Mouse (Mus musculus): ENCODE data around the gene Cfap126. TPM values are rescaled to one million over a fixed set of nuclear protein-coding genes. Genes with fewer than 3 reads are reported as not detected.
A peak's percentile ranks its signal among the peaks of the same experiment; 100 is the strongest.

The Cfap126 gene
- polyA plus RNA-seq, 1 experiment from 2014 or later, result 12.3 TPM

GRCm38 (mm10) chr1:171151966-171152365 lies 38.2 kb downstream of the Cfap126 start:
- Histone ChIP-seq H3K27me3 (replicated peaks; ENCODE audit: control insufficient read depth, insufficient read depth, low read length) (no peaks in the 10 kb centered on the region), H3K27ac (replicated peaks; ENCODE audit: low read depth, low read length) (no peak overlapping the region; the same call in 1 of the 2 replicates), H3K4me3 (ENCODE audit: low read depth, low read length) (no peak overlapping the region), H3K4me1 (ENCODE audit: control insufficient read depth, insufficient read depth, low read length) (peaks cover 19% of the 10 kb centered on the region), H3K4me2 (ENCODE audit: low read depth, low read length) (no peak overlapping the region), H3K9ac (ENCODE audit: low read depth, low read length) (no peak overlapping the region), H3K9me3 (ENCODE audit: control insufficient read depth, low read length) (no peaks in the 10 kb centered on the region), H3K36me3 (ENCODE audit: control insufficient read depth, insufficient read depth, low read length) (no peaks in the 10 kb centered on the region)
- DNase-seq (ENCODE audit: low spot score), result no peak
- ATAC-seq (ENCODE audit: low read depth), result no peak
- 70% methylated on average over 4 of the region's 4 CpGs for WGBS

GRCm38 (mm10) chr1:171156644-171157043 lies 42.9 kb downstream of the Cfap126 start:
- no peaks in the 10 kb centered on the region for H3K36me3 ChIP-seq (ENCODE audit: control insufficient read depth, insufficient read depth, low read length)
- no peak overlapping the region for H3K9ac ChIP-seq (ENCODE audit: low read depth, low read length)
- H3K4me2 ChIP-seq (ENCODE audit: low read depth, low read length), result 0 out of 2 replicates have a peak overlapping the region, but pooled peaks have one; percentile 7
- no peak for ATAC-seq (ENCODE audit: low read depth)
- no peak overlapping the region for H3K4me3 ChIP-seq (ENCODE audit: low read depth, low read length)
- no peaks in the 10 kb centered on the region for H3K9me3 ChIP-seq (ENCODE audit: control insufficient read depth, low read length)
- H3K27ac ChIP-seq (replicated peaks; ENCODE audit: low read depth, low read length), result no peak overlapping the region
- H3K4me1 ChIP-seq (ENCODE audit: control insufficient read depth, insufficient read depth, low read length), result peaks cover 12% of the 10 kb centered on the region; the same call in 1 of the 2 replicates
- peaks cover 18% of the 10 kb centered on the region for H3K27me3 ChIP-seq (replicated peaks; ENCODE audit: control insufficient read depth, insufficient read depth, low read length)
- no peak for DNase-seq (ENCODE audit: low spot score)
- 58% methylated on average over 3 of the region's 3 CpGs for WGBS

GRCm38 (mm10) chr1:171157965-171158364 lies 44.2 kb downstream of the Cfap126 start:
- H3K4me1 ChIP-seq (ENCODE audit: control insufficient read depth, insufficient read depth, low read length), result peaks cover 8% of the 10 kb centered on the region; the same call in 1 of the 2 replicates

GRCm38 (mm10) chr1:171159485-171159975 lies 45.8 kb downstream of the Cfap126 start:
- Histone ChIP-seq H3K27me3 (replicated peaks; ENCODE audit: control insufficient read depth, insufficient read depth, low read length) (peaks cover 18% of the 10 kb centered on the region), H3K36me3 (ENCODE audit: control insufficient read depth, insufficient read depth, low read length) (no peaks in the 10 kb centered on the region), H3K4me2 (ENCODE audit: low read depth, low read length) (peak overlapping the region; percentile 54), H3K4me3 (ENCODE audit: low read depth, low read length) (peak overlapping the region; percentile 32), H3K9ac (ENCODE audit: low read depth, low read length) (peak overlapping the region; percentile 51), H3K9me3 (ENCODE audit: control insufficient read depth, low read length) (no peaks in the 10 kb centered on the region), H3K4me1 (ENCODE audit: control insufficient read depth, insufficient read depth, low read length) (peaks cover 8% of the 10 kb centered on the region; the same call in 1 of the 2 replicates), H3K27ac (replicated peaks; ENCODE audit: low read depth, low read length) (no peak overlapping the region)
- 4% methylated on average over 15 of the region's 15 CpGs for WGBS
- ATAC-seq (ENCODE audit: low read depth) (peak; percentile 80; the same call in 1 of the 2 replicates), DNase-seq (ENCODE audit: low spot score) (peak; percentile 32)

More at GRCm38 (mm10) chr1:171157965-171158364, 44.2 kb downstream of the Cfap126 start:
- no peak for DNase-seq (ENCODE audit: low spot score)
- Histone ChIP-seq H3K4me3 (ENCODE audit: low read depth, low read length) (no peak overlapping the region), H3K9me3 (ENCODE audit: control insufficient read depth, low read length) (no peaks in the 10 kb centered on the region), H3K4me2 (ENCODE audit: low read depth, low read length) (no peak overlapping the region), H3K27ac (replicated peaks; ENCODE audit: low read depth, low read length) (no peak overlapping the region), H3K9ac (ENCODE audit: low read depth, low read length) (no peak overlapping the region), H3K27me3 (replicated peaks; ENCODE audit: control insufficient read depth, insufficient read depth, low read length) (peaks cover 18% of the 10 kb centered on the region), H3K36me3 (ENCODE audit: control insufficient read depth, insufficient read depth, low read length) (no peaks in the 10 kb centered on the region)
- no peak for ATAC-seq (ENCODE audit: low read depth)

- H3K27ac ChIP-seq (replicated peaks; ENCODE audit: low read depth, low read length), result no peak overlapping the region
- DNase-seq (ENCODE audit: low spot score), result no peak
- 86% methylated on average over 3 of the region's 3 CpGs for WGBS
- H3K4me1 ChIP-seq (ENCODE audit: control insufficient read depth, insufficient read depth, low read length), result peaks cover 8% of the 10 kb centered on the region; the same call in 1 of the 2 replicates
- ATAC-seq (ENCODE audit: low read depth), result no peak
- H3K36me3 ChIP-seq (ENCODE audit: control insufficient read depth, insufficient read depth, low read length), result no peaks in the 10 kb centered on the region
- H3K4me2 ChIP-seq (ENCODE audit: low read depth, low read length), result no peak overlapping the region
- no peaks in the 10 kb centered on the region for H3K9me3 ChIP-seq (ENCODE audit: control insufficient read depth, low read length)
- H3K9ac ChIP-seq (ENCODE audit: low read depth, low read length), result no peak overlapping the region
- no peak overlapping the region for H3K4me3 ChIP-seq (ENCODE audit: low read depth, low read length)
- peaks cover 18% of the 10 kb centered on the region for H3K27me3 ChIP-seq (replicated peaks; ENCODE audit: control insufficient read depth, insufficient read depth, low read length)
Observed at GRCm38 (mm10) chr1:171162526-171162925, 48.8 kb downstream of the Cfap126 start.

GRCm38 (mm10) chr1:171164258-171164657 lies 50.5 kb downstream of the Cfap126 start:
- ATAC-seq (ENCODE audit: low read depth) (no peak), DNase-seq (ENCODE audit: low spot score) (peak; percentile 47)
- 34% methylated on average over 3 of the region's 3 CpGs for WGBS
- H3K4me1 ChIP-seq (ENCODE audit: control insufficient read depth, insufficient read depth, low read length), result peaks cover 7% of the 10 kb centered on the region; the same call in 1 of the 2 replicates
- H3K9me3 ChIP-seq (ENCODE audit: control insufficient read depth, low read length), result no peaks in the 10 kb centered on the region
- no peak overlapping the region for H3K4me2 ChIP-seq (ENCODE audit: low read depth, low read length)
- H3K27ac ChIP-seq (replicated peaks; ENCODE audit: low read depth, low read length), result no peak overlapping the region
- peaks cover 6% of the 10 kb centered on the region for H3K27me3 ChIP-seq (replicated peaks; ENCODE audit: control insufficient read depth, insufficient read depth, low read length)
- no peak overlapping the region for H3K4me3 ChIP-seq (ENCODE audit: low read depth, low read length)
- no peak overlapping the region for H3K9ac ChIP-seq (ENCODE audit: low read depth, low read length)
- H3K36me3 ChIP-seq (ENCODE audit: control insufficient read depth, insufficient read depth, low read length), result no peaks in the 10 kb centered on the region

- 70% methylated on average over 5 of the region's 5 CpGs for WGBS
- no peak for ATAC-seq (ENCODE audit: low read depth)
Observed at GRCm38 (mm10) chr1:171165629-171166345, 52.1 kb downstream of the Cfap126 start.

GRCm38 (mm10) chr1:171168906-171169305 lies 55.2 kb downstream of the Cfap126 start:
- Histone ChIP-seq H3K4me2 (ENCODE audit: low read depth, low read length) (no peak overlapping the region), H3K36me3 (ENCODE audit: control insufficient read depth, insufficient read depth, low read length) (no peaks in the 10 kb centered on the region), H3K4me1 (ENCODE audit: control insufficient read depth, insufficient read depth, low read length) (no peaks in the 10 kb centered on the region), H3K27me3 (replicated peaks; ENCODE audit: control insufficient read depth, insufficient read depth, low read length) (no peaks in the 10 kb centered on the region), H3K27ac (replicated peaks; ENCODE audit: low read depth, low read length) (no peak overlapping the region), H3K9me3 (ENCODE audit: control insufficient read depth, low read length) (no peaks in the 10 kb centered on the region), H3K4me3 (ENCODE audit: low read depth, low read length) (no peak overlapping the region), H3K9ac (ENCODE audit: low read depth, low read length) (no peak overlapping the region)
- WGBS, result 83% methylated on average over 12 of the region's 12 CpGs
- DNase-seq (ENCODE audit: low spot score) (no peak), ATAC-seq (ENCODE audit: low read depth) (no peak)

More at GRCm38 (mm10) chr1:171165629-171166345, 52.1 kb downstream of the Cfap126 start:
- H3K4me3 ChIP-seq (ENCODE audit: low read depth, low read length), result no peak overlapping the region
- H3K36me3 ChIP-seq (ENCODE audit: control insufficient read depth, insufficient read depth, low read length), result no peaks in the 10 kb centered on the region
- no peak for DNase-seq (ENCODE audit: low spot score)
- no peaks in the 10 kb centered on the region for H3K9me3 ChIP-seq (ENCODE audit: control insufficient read depth, low read length)
- H3K4me1 ChIP-seq (ENCODE audit: control insufficient read depth, insufficient read depth, low read length), result no peaks in the 10 kb centered on the region
- H3K27me3 ChIP-seq (replicated peaks; ENCODE audit: control insufficient read depth, insufficient read depth, low read length), result 0 out of 2 replicates have a peak, but pooled peaks cover under 1% of the 10 kb centered on the region
- no peak overlapping the region for H3K27ac ChIP-seq (replicated peaks; ENCODE audit: low read depth, low read length)
- no peak overlapping the region for H3K4me2 ChIP-seq (ENCODE audit: low read depth, low read length)
- no peak overlapping the region for H3K9ac ChIP-seq (ENCODE audit: low read depth, low read length)
